Mouse (Mus musculus) lung, postnatal 25 days (tissue): ENCODE data around the gene Rbbp6.

Experiments
- DNase-seq: peaks from one replicate; pipeline ENCODE4 v3.0.0; 2022; ENCODE audit warnings: low spot score

Rbbp6 gene

GRCm38 (mm10) chr7:122970864-122971420, 5.5 kb downstream of the Rbbp6 start:
- DNase-seq: no peak

- DNase-seq: no peak
Measured at GRCm38 (mm10) chr7:122972006-122972689, 6.7 kb downstream of the Rbbp6 start.

GRCm38 (mm10) chr7:122979514-122979913, 14.0 kb downstream of the Rbbp6 start:
- no peak for DNase-seq

- no peak for DNase-seq
Measured at GRCm38 (mm10) chr7:122998189-122998588, 32.7 kb downstream of the Rbbp6 start.

GRCm38 (mm10) chr7:122999871-123000396, 34.4 kb downstream of the Rbbp6 start:
- peak; percentile 33 for DNase-seq

GRCm38 (mm10) chr7:123000796-123001195, 35.3 kb downstream of the Rbbp6 start:
- no peak for DNase-seq

- no peak for DNase-seq
Measured at GRCm38 (mm10) chr7:123001341-123002027, 36.0 kb downstream of the Rbbp6 start.

GRCm38 (mm10) chr7:123002028-123002410, 36.5 kb downstream of the Rbbp6 start:
- DNase-seq: no peak

- DNase-seq: no peak
Measured at GRCm38 (mm10) chr7:123003207-123003606, 37.7 kb downstream of the Rbbp6 start.

GRCm38 (mm10) chr7:123004442-123004841, 39.0 kb downstream of the Rbbp6 start:
- DNase-seq: no peak

GRCm38 (mm10) chr7:123006251-123006650, 40.8 kb downstream of the Rbbp6 start:
- no peak for DNase-seq

GRCm38 (mm10) chr7:123007743-123008142, 42.3 kb downstream of the Rbbp6 start:
- DNase-seq: no peak

- DNase-seq: no peak
Measured at GRCm38 (mm10) chr7:123013466-123013865, 48.0 kb downstream of the Rbbp6 start.

- no peak for DNase-seq
Measured at GRCm38 (mm10) chr7:123014729-123015128, 49.2 kb downstream of the Rbbp6 start.

- DNase-seq: no peak
Measured at GRCm38 (mm10) chr7:123017627-123018026, 52.1 kb downstream of the Rbbp6 start.

- DNase-seq: no peak
Measured at GRCm38 (mm10) chr7:123025123-123025522, 59.6 kb downstream of the Rbbp6 start.

- DNase-seq: no peak
Measured at GRCm38 (mm10) chr7:123030295-123030694, 64.8 kb downstream of the Rbbp6 start.

- DNase-seq: peak; percentile 42
Measured at GRCm38 (mm10) chr7:123030709-123031181, 65.3 kb downstream of the Rbbp6 start.

- DNase-seq: no peak
Measured at GRCm38 (mm10) chr7:123031211-123031743, 65.8 kb downstream of the Rbbp6 start.

GRCm38 (mm10) chr7:123035314-123035713, 69.8 kb downstream of the Rbbp6 start:
- DNase-seq: no peak

- DNase-seq: no peak
Measured at GRCm38 (mm10) chr7:123039302-123039701, 73.8 kb downstream of the Rbbp6 start.

- no peak for DNase-seq
Measured at GRCm38 (mm10) chr7:123045146-123045545, 79.7 kb downstream of the Rbbp6 start.
